Mouse (Mus musculus): Measurements from ENCODE around the gene Alk. TPM values are rescaled to one million over a fixed set of nuclear protein-coding genes. Genes with fewer than 3 reads are reported as not detected.

Alk gene
- total RNA-seq, 1 experiment from 2014 or later = 0.09 TPM

DNA sequence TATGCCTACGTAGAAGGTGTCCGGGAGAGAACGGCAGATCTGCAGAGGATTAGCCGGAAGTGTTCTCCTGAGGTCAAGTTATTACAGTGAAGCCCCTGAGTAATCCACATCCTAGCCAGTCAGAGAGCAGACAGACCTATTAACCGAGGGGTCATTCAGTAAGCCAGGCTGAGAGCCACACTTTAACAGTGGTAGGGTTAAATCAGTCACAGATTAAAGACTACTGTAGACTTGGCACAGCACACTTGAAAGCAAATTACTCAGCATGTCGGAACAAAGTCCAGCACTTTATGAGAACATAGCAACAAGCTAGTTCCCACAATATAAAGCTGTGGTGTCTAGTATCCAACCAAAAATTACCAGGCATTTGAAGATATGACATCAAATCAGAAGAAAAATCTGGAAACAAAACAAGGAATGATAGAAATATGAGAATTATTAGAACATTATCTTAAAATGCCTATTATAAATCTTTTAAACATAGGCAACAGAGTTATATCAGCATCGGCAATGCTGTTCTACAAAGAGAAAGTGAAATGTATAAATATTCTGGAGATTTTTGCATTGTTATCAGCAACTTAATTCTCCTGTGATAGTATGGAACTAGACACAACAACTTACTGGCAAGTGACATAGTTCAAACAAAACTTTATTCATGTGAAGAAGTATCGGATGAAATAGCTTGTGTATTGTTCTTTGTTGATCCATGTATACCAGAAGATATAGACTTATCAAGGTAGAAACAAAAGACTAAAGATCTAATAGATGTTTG lies 472.1 kb downstream of the Alk start:
- no peak for DNase-seq

DNA sequence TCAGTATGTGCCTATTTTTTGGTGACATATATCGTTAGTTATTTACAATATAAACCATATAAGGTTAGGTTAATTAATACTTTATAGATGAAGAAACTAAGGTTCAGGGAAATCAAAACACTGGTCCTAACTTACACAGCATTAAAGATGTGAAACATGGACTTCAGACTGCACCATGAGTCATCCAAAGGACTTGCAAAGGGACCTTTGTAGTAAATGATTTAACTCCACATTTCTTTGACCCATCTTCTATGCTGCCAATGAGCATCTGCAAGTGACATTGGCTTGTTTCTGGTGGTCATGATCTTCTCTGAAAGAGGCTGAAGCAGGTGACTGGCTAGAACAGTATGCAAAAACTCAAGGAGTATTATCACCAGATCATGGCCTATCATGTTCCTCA lies 482.8 kb downstream of the Alk start:
- DNase-seq = no peak

DNA sequence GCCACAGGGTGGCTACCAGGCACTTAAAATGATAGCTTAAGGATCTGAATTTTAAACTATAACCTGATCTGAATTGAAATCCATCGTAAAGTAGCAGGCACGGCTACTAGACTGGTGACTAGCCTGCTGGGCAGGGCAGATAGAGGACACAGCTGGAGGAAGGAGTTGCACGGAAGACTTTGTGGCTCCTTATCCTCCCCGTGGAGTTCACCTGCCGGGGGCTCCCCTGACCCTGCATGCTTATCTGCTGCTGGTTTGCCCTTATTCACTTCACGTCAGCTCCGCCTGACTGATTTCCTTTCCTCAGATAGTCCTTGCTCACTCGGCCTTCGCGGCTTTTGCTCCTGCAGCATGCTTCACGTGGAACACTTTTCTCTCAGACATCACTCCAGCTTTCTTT lies 484.1 kb downstream of the Alk start:
- DNase-seq = no peak

DNA sequence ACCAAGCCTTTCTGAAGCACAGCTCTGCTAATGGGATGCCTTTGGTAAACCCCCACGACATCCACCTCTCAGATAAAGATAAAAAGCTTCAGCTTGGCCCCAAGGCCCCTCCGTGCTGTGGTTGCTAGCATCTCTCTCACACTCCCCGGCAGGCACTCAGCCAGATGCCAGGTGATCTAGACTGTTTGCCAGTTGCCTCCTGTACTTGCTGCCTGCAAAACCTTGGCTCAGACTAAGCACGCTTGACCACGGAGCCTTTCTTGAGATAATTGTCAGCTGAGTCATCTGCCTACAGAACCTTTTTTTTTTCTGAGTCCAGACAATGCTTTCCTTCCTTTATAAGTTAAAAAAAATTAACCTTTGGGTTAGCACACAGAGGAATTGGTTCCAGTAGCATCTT lies 486.1 kb downstream of the Alk start:
- no peak for DNase-seq

DNA sequence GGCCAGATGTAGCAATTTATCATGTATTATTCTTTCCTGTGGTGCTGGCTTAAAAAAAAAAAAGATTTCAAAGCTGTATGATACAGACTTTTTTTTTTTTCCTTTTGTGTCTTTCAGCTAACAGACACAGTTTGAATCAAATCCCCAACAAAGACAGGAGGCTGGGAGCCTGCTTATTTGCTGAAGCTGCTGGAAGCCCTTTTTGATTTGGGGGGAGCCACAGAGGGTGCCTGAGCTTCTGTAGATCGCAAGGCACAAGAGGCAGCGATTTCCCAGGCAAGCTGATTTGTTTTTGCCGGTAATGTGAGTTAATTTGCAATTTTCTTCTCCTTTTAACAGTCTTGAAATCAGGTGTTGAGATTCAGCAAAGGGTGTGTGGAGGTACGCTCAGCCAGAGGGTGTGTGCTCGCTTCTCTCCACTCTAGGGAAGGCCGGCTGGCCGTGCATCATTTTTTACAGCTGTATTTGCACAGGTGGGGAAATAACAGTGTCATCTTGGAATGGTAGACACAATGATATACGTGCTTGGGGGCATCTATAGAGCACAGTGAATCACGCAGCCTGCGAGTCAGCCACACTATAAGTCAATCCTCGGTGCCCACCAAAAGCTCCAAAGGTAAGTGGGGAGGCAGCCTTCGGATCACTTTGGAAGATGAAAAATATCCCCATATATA lies 489.0 kb downstream of the Alk start:
- DNase-seq = no peak

DNA sequence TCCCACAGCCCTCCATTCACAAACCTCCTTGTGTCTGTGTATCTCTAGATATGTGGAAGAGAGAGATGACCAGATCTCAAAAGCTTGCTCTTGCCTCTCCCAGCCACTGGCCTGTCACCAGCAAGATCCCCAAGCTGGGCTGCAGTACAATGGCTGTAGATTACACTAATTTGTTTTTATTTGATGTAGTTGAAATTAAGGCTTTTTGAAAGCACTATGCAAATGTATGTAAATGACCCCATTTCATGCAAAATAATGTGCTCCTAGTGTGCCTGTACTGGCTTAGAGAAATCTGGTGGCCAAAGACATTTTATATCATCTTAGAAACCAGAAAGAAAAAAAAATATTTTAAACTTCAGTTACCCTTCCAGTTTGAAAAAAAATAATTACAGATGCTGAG lies 492.4 kb downstream of the Alk start:
- DNase-seq = no peak

DNA sequence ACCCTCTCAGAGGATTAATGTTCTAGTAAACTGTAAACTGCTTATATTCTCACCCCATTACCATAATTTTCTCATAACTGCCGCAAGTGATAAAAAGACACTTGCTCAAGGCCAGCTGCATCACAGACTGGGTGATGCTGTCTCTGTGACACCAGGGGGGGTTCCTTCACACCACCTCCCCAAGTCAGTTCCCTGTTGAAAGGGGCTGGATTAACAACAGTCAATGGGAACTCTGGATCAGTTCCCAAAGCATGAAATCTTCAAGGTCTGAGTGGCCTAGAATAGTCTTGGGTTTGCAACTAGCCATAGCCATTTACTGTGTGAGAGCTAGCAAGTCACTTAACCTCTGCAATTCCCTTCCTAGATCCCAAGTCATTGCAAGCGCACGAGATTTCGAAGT lies 492.9 kb downstream of the Alk start:
- no peak for DNase-seq

DNA sequence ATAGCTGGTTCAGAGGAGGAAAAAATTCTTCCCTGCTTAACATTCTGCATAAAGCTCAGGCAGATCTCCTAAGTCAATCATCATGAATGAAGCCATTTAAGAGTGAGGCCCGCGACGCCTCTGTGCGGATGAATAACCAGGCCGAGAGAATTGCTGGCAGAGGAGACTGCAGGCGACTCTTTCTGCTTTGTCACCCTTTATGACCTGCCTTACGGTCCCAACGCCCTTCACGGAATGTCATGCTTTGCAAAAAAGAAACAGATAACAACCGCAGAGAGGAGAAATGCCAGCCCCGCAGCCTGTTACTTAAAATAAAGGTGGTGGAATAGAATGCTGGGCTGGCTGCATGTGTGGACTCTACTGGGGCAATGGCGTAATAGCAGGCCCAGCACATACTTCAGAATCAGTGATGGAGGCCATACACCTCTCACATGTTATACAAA lies 517.1 kb downstream of the Alk start:
- no peak for DNase-seq

DNA sequence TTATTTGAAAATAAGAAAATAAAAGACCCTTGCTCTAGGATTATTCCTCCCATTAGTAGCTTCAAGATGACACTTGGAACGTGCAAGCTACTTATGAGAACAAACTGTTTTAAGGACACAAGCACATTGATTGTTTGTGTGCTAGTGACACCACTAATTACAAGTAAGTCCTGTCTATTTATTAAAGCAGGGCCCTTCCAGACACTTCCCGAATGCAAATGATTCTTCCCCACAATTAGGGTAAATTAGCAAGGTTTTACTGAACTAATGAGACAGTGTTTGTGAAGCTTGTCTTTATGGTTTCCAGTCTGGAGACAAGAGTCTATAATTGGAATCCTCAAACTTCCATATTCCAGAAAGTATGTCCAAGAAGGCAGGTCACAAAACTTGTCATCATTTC lies 523.0 kb downstream of the Alk start:
- DNase-seq = no peak

DNA sequence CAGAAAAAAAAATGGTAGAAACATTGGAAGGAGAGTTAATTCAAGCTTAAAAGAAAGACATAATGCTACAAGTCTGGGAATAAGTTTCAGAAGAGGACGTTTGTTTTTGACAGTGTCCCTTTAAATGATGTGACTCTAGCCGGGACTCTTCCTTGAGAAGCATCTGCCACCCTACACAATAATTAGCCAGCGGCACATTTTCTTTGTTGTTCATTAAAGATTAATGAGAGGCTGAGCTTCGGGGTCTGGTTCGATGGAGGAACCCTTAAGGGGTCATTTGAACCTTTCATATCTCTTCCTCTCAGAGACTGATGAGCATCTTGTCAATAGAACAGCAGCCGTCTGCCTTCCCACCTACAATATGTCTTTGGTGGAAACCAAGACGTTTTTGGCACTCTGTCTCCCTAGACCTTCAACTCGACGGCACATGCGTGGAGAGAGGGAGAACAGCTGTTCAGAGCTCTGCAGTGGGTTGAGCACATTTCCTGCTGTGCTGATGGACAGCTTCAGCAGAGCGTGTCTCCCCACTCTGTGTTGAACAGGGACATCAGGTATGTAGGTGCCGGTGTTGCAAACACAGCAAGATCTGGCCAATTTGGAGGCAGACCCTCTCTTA lies 528.0 kb downstream of the Alk start:
- DNase-seq = no peak

DNA sequence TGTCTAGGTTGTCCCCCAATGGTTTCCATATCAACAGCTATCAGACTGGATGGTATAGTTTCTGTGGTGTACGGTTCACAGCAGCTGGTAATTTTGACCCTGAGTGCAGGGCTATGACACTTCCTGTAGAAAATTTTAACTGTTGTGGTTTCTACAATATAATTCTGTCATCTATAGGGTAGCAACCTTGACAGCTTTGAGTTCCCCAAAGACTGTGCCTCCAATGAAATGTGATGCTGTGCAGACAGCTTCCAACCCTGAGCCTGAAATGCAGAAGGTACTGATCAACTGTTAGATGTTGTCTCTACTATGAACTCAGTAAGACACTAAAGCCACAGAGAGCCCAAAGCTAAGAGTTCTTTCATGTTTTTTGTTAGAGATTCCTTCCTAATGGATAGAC lies 532.6 kb downstream of the Alk start:
- DNase-seq = no peak

DNA sequence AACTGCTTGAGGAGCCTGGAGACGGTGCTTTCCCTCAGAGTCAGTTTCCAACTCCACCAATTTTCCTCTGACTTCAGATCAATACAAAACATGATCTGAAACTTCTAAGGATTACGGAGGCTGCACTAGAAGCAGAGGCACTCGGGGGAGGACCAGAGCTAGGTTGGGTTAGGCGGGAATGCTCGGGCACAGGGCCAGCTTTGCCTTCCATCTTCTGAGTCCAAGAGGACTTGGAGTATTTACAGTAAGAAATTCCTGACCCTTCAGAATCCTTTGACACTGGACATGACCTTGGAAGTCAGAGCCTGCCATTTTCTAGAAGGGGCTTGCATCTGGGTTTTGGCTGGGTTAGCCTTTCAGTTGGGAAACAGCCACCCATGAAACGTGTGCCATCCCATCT lies 536.3 kb downstream of the Alk start:
- DNase-seq = no peak

DNA sequence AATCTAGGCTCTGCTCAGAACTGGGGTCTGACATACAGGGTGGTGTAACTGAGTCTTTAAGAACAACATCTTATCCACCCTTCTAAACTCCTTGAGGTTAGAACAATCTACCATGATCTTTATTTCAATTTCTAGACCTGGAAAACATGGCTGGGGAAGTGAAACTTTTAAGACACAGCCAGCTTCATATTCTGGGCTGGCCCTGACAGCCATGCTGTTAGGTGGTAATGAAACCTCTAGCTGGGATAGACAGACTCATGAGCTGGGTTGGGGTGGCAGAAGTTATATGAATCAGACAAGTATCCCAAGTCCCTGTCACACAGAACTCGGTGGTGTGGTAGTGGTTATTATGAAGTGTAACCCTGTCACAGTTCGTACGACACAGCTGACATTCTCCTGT lies 541.4 kb downstream of the Alk start:
- no peak for DNase-seq

DNA sequence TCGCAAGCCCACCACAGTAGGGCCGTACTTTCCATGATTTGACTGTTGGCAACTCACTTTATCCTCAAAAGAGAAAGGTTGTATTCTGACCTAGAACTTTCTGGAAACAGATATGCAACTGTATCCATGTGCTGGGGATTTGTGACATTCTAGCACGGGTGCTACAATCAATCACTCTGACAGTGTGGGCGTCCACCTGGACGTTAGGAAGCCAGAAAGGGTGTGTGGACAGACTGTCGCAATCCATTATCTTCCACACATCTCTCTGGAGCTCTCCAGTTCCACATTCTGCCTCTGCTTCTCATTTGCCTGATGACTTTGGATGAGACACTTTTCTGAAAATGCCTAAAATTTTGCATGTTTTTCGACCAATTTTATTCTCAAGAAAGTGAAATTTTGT lies 545.1 kb downstream of the Alk start:
- no peak for DNase-seq

DNA sequence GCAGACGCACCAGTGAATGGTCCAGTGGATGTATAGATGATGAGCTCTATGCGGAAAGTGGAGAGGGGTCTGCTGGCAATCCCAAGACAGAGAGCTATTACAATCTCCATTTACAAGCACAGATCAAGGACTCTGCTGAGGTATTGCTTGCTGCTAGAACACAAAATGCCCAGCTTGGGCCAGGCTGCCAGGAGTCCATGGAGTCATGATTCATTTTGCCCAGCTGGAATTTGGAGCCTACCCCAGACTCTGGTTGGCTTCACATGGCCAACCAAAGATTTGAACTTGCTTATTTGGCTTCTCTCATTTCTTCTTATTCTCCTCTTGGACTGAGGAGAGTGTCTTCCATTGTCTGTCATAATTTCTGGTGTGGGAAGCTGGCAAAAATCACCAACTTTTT lies 558.8 kb downstream of the Alk start:
- no peak for DNase-seq

DNA sequence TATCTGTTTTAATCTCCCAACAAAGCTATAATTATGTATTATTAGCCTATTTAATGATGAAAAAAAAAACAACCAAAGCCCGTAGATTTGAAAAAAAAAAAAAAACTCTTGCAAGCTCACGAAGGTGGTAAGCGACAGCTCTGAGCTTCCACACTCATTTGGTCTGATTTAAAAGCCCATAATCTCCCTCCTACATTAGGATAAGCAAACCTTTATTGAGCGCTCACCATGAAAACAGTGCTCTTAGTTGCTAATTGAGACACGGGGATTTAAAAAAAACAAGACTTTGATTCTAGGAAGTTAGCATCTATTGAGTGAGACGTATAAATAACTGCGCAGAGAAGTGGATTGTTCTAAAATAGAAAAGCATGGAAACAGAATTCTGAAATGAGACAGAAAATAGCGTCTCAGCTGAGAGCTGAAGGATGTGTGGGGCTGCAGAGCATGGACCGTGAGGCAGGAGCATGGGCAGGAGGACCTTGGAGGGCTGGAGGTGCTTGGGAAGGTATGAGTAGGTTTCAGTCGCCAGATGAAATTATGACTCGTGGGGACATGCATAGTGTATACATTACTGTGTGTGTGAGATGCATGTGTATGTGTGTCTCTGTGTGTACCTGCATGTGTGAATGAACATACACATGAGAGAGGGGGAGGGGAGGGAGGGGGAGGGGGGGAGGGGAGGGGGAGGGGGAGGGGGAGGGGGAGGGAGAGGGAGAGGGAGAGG lies 560.6 kb downstream of the Alk start:
- DNase-seq = no peak

DNA sequence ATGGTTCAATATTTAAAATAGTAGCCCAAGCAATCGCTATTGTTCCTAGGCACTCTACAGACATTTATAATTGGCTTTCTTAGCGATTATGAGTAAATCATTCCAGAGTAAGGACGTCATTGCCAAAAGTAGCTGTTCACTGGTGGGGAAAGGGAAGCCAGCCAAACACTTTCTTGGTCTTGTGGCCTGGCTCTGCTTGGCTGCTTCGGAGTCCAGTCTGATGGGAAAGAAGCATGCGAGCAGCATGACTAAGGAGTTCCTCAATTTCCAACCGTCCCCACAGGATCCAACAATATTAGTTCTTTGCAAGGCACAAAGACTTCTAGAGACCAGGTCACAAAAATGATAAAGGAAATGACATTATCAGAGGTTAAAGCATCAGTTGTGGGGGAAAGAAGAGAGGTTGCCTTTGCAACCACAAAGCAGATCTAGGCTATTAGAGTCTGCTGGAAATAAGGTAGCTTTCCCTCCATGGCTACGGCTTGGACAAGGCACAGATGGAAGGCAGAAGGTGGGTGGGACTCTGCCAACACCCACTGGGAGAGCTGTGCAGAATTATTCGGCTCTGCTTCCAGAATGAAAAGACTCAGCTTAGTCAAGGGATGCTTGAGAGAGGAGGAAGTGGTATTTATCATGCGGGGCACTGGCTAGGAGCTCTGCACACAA lies 561.3 kb downstream of the Alk start:
- DNase-seq = peak; percentile 14

DNA sequence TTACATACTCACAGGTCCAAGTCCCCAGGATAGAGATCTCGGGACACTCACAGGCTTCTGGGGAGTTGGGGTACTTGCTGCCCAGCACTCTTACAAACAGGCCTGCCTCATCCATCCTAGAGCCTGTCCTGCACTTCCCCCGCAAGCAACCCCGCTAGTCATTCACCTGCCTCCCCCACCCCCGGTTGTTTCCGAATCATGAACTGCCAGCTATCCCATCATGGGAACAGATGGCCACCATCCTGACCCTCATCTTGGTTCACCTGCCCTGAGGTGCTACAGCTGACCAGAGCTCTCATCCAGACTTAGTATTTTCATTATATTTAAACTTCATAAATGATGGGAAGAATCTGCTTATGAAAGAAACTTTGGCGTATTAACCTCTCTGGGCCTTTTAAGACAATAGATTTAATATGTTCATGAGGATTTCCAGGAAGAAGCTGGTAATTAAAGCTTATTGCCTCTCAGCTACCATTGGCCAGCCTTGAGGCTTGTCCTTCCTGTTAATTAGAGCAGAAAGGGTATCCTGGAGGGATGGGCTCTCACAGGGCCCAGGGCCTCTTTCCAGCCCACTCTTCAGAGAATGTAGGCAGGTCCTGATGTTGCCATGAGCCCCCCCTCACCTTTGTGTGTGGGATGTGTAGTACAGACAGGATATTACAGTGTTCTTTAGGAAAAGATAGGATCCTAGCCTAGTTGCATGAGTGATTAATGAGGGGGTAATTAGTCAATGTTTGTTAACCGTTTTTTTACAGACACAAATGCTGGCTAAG lies 565.1 kb downstream of the Alk start:
- DNase-seq = no peak

DNA sequence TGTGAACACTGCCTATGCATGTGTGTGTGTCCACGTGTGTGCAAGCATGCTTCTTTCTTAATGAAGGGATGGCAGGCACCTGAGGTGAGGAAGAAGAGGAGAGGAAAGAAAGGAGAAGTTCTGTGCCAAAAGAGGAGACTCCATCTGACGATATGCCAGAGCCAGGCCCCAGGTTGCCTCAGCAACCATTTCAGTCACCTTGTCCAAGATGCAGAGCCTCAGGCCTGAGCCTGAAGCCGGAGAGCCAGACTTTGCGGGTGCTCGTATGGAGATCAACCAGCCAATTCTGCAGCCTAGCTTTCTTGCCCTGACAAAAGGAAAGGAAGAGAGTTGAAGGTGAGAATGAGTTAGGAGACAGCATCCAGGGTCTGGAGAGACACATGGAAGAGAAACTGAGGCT lies 566.1 kb downstream of the Alk start:
- DNase-seq = no peak

DNA sequence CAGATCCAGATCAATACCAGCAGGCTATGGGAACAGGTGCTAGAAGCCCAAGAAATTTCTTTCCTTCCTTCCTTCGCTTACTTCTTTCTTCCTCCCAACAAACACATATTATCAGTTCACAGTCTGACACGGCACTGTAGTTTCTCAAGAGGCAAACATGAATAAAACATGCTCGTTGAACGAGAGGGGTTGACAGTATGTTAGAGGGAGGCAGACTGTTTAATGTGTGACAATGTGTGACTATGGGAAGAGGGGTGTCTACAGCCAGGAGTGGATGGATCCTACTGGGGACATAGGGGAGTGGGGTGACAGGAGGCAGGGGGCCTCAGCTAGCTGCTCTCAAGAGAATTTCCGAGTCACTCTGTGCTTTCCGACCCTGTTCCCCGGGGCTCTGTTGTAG lies 573.8 kb downstream of the Alk start:
- DNase-seq = no peak

DNA sequence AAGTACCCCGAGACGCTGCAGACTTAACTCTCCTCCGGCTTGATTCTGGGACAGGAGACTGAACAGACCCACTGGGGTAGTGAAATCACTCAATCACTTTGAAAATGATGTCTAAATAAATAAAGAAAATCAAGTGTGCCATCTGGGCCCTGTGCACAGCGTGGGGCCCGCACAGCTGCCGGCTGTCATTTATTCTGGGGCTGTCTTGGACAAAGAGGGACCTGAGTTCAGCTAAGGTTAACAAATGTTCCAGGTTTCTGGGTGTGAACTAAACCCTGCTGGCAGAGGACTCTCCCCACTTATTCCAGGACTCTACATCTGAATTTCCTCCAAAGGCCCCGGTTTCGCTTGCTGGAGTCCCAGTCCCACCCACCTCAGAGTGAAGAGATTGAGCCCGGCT lies 581.1 kb downstream of the Alk start:
- no peak for DNase-seq
